Mouse (Mus musculus) small intestine, adult 2 months (tissue): ENCODE data around the gene Map4k5.

Experiments
- CTCF ChIP-seq: fragments of 200-500 bp; IDR thresholded peaks from 2 replicates; pipeline ENCODE4 v1.5.1; 2012; ENCODE audit warnings: low read depth, mild to moderate bottlenecking, control low read depth, inconsistent platforms, low read length, moderate library complexity, mixed read lengths; ENCODE audit not compliant: insufficient replicate concordance, insufficient read length; ENCODE audit errors: extremely low read depth
- POLR2A ChIP-seq: fragments of 200-500 bp; IDR thresholded peaks from 2 replicates; pipeline ENCODE4 v1.6.1; 2012; ENCODE audit warnings: low read depth, mild to moderate bottlenecking, control low read depth, inconsistent platforms, low read length, moderate library complexity

GRCm38 (mm10) chr12:69923603-69924002 lies 30.6 kb upstream of the Map4k5 start:
- TF ChIP-seq POLR2A (no peak), CTCF (no peak)
